27 mouse cellular contexts compared by ENCODE assay signal in genomic region chr19:57425296-57425695, GRCm38 (mm10).
"Had no signal": no experiment of that assay in that cellular context is flagged by ENCODE, and none has a peak within 500 bp of the region (broad histone marks: within the 10 kb centered on the region; RNA-seq: fewer than 3 reads in every experiment).

No protein-coding gene starts in this region.

- H3K4me2 ChIP-seq: heart, embryonic 12.5 days; hindbrain, embryonic 12.5 days; hindbrain, embryonic 14.5 days; intestine, embryonic 15.5 days; limb, embryonic 12.5 days; liver, embryonic 11.5 days; liver, embryonic 13.5 days; liver, embryonic 15.5 days had no signal

- DNase-seq: gastrocnemius, adult 2 months; gastrocnemius, postnatal 10 days; gastrocnemius, postnatal 25 days; heart, postnatal 10 days; heart, postnatal 4 days; kidney, adult 18-20 months; kidney, adult 9 months; kidney, postnatal 10 days; kidney, postnatal 25 days; kidney, postnatal 4 days; layer of hippocampus, adult 9-11 months; liver; liver, embryonic 13.5 days had no signal

- H3K4me1 ChIP-seq: hindbrain, embryonic 10.5 days; hindbrain, embryonic 12.5 days; intestine, embryonic 15.5 days; limb, embryonic 12.5 days; liver, embryonic 13.5 days; liver, embryonic 15.5 days had no signal

- H3K4me3 ChIP-seq: gastrocnemius, adult 2 months; heart, embryonic 10.5 days; heart, embryonic 12.5 days; hindbrain, embryonic 10.5 days; hindbrain, embryonic 12.5 days; intestine, embryonic 15.5 days; left cerebral cortex, adult 2 months; limb, embryonic 10.5 days; limb, embryonic 12.5 days; liver, embryonic 13.5 days; liver, embryonic 15.5 days had no signal

- H3K36me3 ChIP-seq: heart, embryonic 10.5 days; heart, embryonic 12.5 days; hindbrain, embryonic 10.5 days; hindbrain, embryonic 12.5 days; intestine, embryonic 15.5 days; limb, embryonic 10.5 days; limb, embryonic 12.5 days; liver, embryonic 13.5 days; liver, embryonic 15.5 days had no signal

- H3K27me3 ChIP-seq: hindbrain, embryonic 12.5 days; intestine, embryonic 15.5 days; limb, embryonic 12.5 days; liver, embryonic 13.5 days; liver, embryonic 15.5 days had no signal

- H3K27ac ChIP-seq: gastrocnemius, adult 2 months; heart, embryonic 10.5 days; hindbrain, embryonic 10.5 days; hindbrain, embryonic 12.5 days; hindbrain, embryonic 14.5 days; intestine, embryonic 15.5 days; left cerebral cortex, adult 2 months; limb, embryonic 10.5 days; limb, embryonic 12.5 days; liver, embryonic 13.5 days; liver, embryonic 15.5 days had no signal

- ATAC-seq: hindbrain, embryonic 16.5 days; inflammation-experienced regulatory T-cells, adult 6 months; intestine, embryonic 15.5 days; intestine, postnatal 0 days had no signal

- H3K9ac ChIP-seq: heart, embryonic 12.5 days; hindbrain, embryonic 12.5 days; hindbrain, embryonic 14.5 days; intestine, embryonic 15.5 days; limb, embryonic 12.5 days; liver, embryonic 13.5 days; liver, embryonic 15.5 days had no signal

- H3K9me3 ChIP-seq: heart, embryonic 10.5 days; heart, embryonic 12.5 days; hindbrain, embryonic 10.5 days; hindbrain, embryonic 12.5 days; intestine, embryonic 15.5 days; limb, embryonic 10.5 days; limb, embryonic 12.5 days; liver, embryonic 13.5 days; liver, embryonic 15.5 days had no signal
